Mouse (Mus musculus) megakaryocyte, embryonic 14.5 days (primary cell): Measurements from ENCODE around the gene Pyurf.

Experiments used
- FLI1 ChIP-seq: IDR thresholded peaks from 2 replicates; pipeline ENCODE4 v1.6.1; 2012; ENCODE audit warnings: low read length, inconsistent platforms, mixed read lengths
- GATA1 ChIP-seq: IDR thresholded peaks from 3 replicates; pipeline ENCODE4 v1.6.1; 2012; ENCODE audit warnings: mixed read lengths, low read length, inconsistent platforms, borderline replicate concordance

DNA sequence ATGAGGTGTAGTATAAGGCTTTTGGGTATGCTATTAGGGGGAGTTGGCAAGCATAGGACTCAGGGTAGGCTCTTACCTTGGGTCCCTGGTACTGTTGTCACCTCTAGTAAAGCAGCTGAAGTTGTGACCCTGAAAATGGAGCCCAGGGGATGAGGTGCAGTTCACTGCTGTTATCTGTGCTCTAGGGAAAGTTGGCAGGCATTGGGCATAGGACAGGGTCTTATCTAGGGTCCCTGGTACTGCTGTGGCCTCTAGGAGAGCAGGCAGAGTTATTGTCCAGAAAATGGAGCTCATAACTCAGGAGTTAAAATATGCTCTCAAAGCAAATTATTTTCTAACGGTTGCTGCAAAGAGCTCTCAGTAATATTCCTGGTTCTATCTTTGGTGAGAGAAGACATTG is 29.5 kb upstream of the Pyurf start:
- TF ChIP-seq GATA1 (no peak), FLI1 (no peak)
